14 mouse cellular contexts compared by ENCODE assay signal in the genomic region with DNA sequence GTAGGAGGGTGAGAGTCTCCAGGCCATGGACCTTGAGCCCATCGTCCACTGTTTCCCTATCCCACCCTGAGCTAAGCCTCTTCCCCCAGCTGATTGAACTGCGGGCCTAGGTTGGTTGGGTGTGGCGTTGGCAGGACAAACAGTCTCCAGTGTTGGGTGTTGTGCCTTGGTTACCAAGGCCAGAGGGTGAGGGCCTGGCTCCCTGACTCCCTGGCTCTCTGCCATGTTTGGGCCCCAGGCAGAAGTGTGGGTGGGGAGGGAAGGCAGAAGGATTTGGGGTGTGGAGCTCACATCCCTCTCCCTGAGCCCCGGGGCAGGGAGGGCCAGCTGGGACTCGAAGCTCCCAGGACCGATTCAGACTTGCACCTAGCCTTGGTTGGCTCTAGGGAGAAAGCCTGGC. TPM values are rescaled to one million over a fixed set of nuclear protein-coding genes. Genes with fewer than 3 reads are reported as not detected.
DNase-seq lines count a peak whose midpoint lies in the region; ATAC-seq lines count a peak whose summit lies in the region.
"Had no signal": no experiment of that assay in that cellular context is flagged by ENCODE, and none has a peak within 500 bp of the region (broad histone marks: within the 10 kb centered on the region; RNA-seq: fewer than 3 reads in every experiment).

No protein-coding gene starts in this region.

- intact Hi-C loops in heart, postnatal 10 days (cut with DNase I), result no loop called here

- 85% methylated on average over 6 of the region's 6 CpGs for WGBS in heart, embryonic 10.5 days
- 73% methylated on average over 4 of the region's 6 CpGs for WGBS in embryonic facial prominence, embryonic 14.5 days
- 55% methylated on average over 6 of the region's 6 CpGs for WGBS in lung, embryonic 15.5 days
- WGBS in hindbrain, embryonic 10.5 days, result 90% methylated on average over 6 of the region's 6 CpGs

- H3K4me2 ChIP-seq in embryonic facial prominence, embryonic 14.5 days (ENCODE audit: low read depth, low read length), result no peak overlapping the region
- no peak overlapping the region for H3K4me2 ChIP-seq in lung, embryonic 15.5 days
- H3K4me2 ChIP-seq: limb, embryonic 12.5 days had no signal

- H3K9me3 ChIP-seq in heart, embryonic 10.5 days, result no peaks in the 10 kb centered on the region
- H3K9me3 ChIP-seq in embryonic facial prominence, embryonic 14.5 days (ENCODE audit: control insufficient read depth, low read length), result no peaks in the 10 kb centered on the region
- H3K9me3 ChIP-seq in lung, embryonic 15.5 days, result no peaks in the 10 kb centered on the region
- no peaks in the 10 kb centered on the region for H3K9me3 ChIP-seq in hindbrain, embryonic 10.5 days
- H3K9me3 ChIP-seq: limb, embryonic 12.5 days had no signal

- H3K27me3 ChIP-seq in heart, embryonic 10.5 days (ENCODE audit: insufficient read depth, poor library complexity, severe bottlenecking), result peaks cover 57% of the 10 kb centered on the region
- no peaks in the 10 kb centered on the region for H3K27me3 ChIP-seq in embryonic facial prominence, embryonic 14.5 days (replicated peaks; ENCODE audit: control insufficient read depth, insufficient read depth, low read length)
- no peaks in the 10 kb centered on the region for H3K27me3 ChIP-seq in lung, embryonic 15.5 days
- no peaks in the 10 kb centered on the region for H3K27me3 ChIP-seq in hindbrain, embryonic 10.5 days (ENCODE audit: insufficient read depth, poor library complexity, severe bottlenecking)
- H3K27me3 ChIP-seq: limb, embryonic 12.5 days had no signal

- peak; percentile 13 to 18 for DNase-seq in heart, postnatal 10 days
- DNase-seq in heart, embryonic 10.5 days (ENCODE audit: low spot score), result no peak
- DNase-seq in embryonic facial prominence, embryonic 14.5 days (ENCODE audit: low spot score), result peak; percentile 82
- peak; percentile 58 for DNase-seq in testis, postnatal 10 days (ENCODE audit: low spot score)
- no peak for DNase-seq in liver
- DNase-seq in hindbrain, embryonic 10.5 days (ENCODE audit: low spot score), result no peak
- DNase-seq: embryo, embryonic 11 days; kidney, adult 11 months; retina, postnatal 1 day; thymus, postnatal 14 days had no signal

- H3K27ac ChIP-seq in heart, embryonic 10.5 days, result no peak overlapping the region
- peak overlapping the region; percentile 57 for H3K27ac ChIP-seq in embryonic facial prominence, embryonic 14.5 days (replicated peaks; ENCODE audit: low read depth, low read length)
- peak overlapping the region; percentile 84 for H3K27ac ChIP-seq in lung, embryonic 15.5 days
- no peak overlapping the region for H3K27ac ChIP-seq in hindbrain, embryonic 10.5 days

- H3K4me1 ChIP-seq in heart, embryonic 10.5 days, result peaks cover 36% of the 10 kb centered on the region
- peaks cover 8% of the 10 kb centered on the region for H3K4me1 ChIP-seq in embryonic facial prominence, embryonic 14.5 days (ENCODE audit: control insufficient read depth, insufficient read depth, low read length)
- peaks cover 40% of the 10 kb centered on the region for H3K4me1 ChIP-seq in lung, embryonic 15.5 days
- H3K4me1 ChIP-seq in hindbrain, embryonic 10.5 days (replicated peaks), result peaks cover 34% of the 10 kb centered on the region

- ATAC-seq in embryonic facial prominence, embryonic 14.5 days (ENCODE audit: low read depth), result peak; percentile 7; the same call in 1 of the 2 replicates
- peak; percentile 4; the same call in 1 of the 2 replicates for ATAC-seq in lung, embryonic 15.5 days (ENCODE audit: borderline replicate concordance, extremely low read depth, low FRiP score, low TSS enrichment)
- ATAC-seq in granulocyte monocyte progenitor cell, adult 5-6 weeks (replicated peaks; ENCODE audit: poor library complexity, severe bottlenecking), result no peak
- ATAC-seq: midbrain, embryonic 16.5 days had no signal

- H3K9ac ChIP-seq in embryonic facial prominence, embryonic 14.5 days (ENCODE audit: low read depth, low read length), result no peak overlapping the region
- no peak overlapping the region for H3K9ac ChIP-seq in lung, embryonic 15.5 days
- H3K9ac ChIP-seq: limb, embryonic 12.5 days had no signal

- H3K36me3 ChIP-seq in heart, embryonic 10.5 days, result no peaks in the 10 kb centered on the region
- H3K36me3 ChIP-seq in embryonic facial prominence, embryonic 14.5 days (ENCODE audit: control insufficient read depth, insufficient read depth, low read length), result no peaks in the 10 kb centered on the region
- no peaks in the 10 kb centered on the region for H3K36me3 ChIP-seq in lung, embryonic 15.5 days
- no peaks in the 10 kb centered on the region for H3K36me3 ChIP-seq in hindbrain, embryonic 10.5 days
- H3K36me3 ChIP-seq: limb, embryonic 12.5 days had no signal

- H3K4me3 ChIP-seq in heart, embryonic 10.5 days, result no peak overlapping the region
- H3K4me3 ChIP-seq in embryonic facial prominence, embryonic 14.5 days (ENCODE audit: low read depth, low read length), result no peak overlapping the region
- H3K4me3 ChIP-seq in lung, embryonic 15.5 days, result no peak overlapping the region
- no peak overlapping the region for H3K4me3 ChIP-seq in hindbrain, embryonic 10.5 days
- H3K4me3 ChIP-seq: limb, embryonic 12.5 days had no signal

RNA-seq across cellular contexts. Expression of a gene that starts 19.3 kb away (rescaled TPM):
- total RNA-seq in heart, postnatal 10 days (2021), result not detected
- polyA plus RNA-seq in heart, embryonic 10.5 days (2016; fragmentation: Nextera tagmentation; extraction: Ambion mirVana), result not detected in 2 replicates
- 0.22 TPM in 1 of 2 replicates, not detected in the other for polyA plus RNA-seq in embryonic facial prominence, embryonic 14.5 days (2014; fragmentation: Nextera tagmentation; extraction: Ambion mirVana)
- not detected in 2 replicates for polyA plus RNA-seq in lung, embryonic 15.5 days (2015; fragmentation: Nextera tagmentation; extraction: Ambion mirVana)
- not detected in 2 replicates for total RNA-seq in granulocyte monocyte progenitor cell, adult 5-6 weeks (2014; fragmentation: Nextera tagmentation)
- total RNA-seq in granulocyte monocyte progenitor cell, adult 5-6 weeks (2017), result not detected in 2 replicates
- not detected in 2 replicates for polyA plus RNA-seq in hindbrain, embryonic 10.5 days (2016; fragmentation: Nextera tagmentation; extraction: Ambion mirVana)
- polyA plus RNA-seq: limb, embryonic 12.5 days; midbrain, embryonic 16.5 days had no signal

RNA-seq across cellular contexts. Expression of a gene that starts 28.1 kb away (rescaled TPM):
- not detected for total RNA-seq in heart, postnatal 10 days (2021)
- polyA plus RNA-seq in heart, embryonic 10.5 days (2016; fragmentation: Nextera tagmentation; extraction: Ambion mirVana), result 0.17 and 0.19 TPM in 2 replicates
- 129 and 152 TPM in 2 replicates for polyA plus RNA-seq in embryonic facial prominence, embryonic 14.5 days (2014; fragmentation: Nextera tagmentation; extraction: Ambion mirVana)
- polyA plus RNA-seq in lung, embryonic 15.5 days (2015; fragmentation: Nextera tagmentation; extraction: Ambion mirVana), result 7.5 and 18.2 TPM in 2 replicates
- not detected in 2 replicates for total RNA-seq in granulocyte monocyte progenitor cell, adult 5-6 weeks (2014; fragmentation: Nextera tagmentation)
- total RNA-seq in granulocyte monocyte progenitor cell, adult 5-6 weeks (2017), result not detected in 2 replicates
- 0.16 TPM in 1 of 2 replicates, not detected in the other for polyA plus RNA-seq in hindbrain, embryonic 10.5 days (2016; fragmentation: Nextera tagmentation; extraction: Ambion mirVana)

RNA-seq across cellular contexts. Expression of a gene that starts 30.7 kb away (rescaled TPM):
- 1,000 to 10,000 TPM; 1,270 to 1,308 TPM for total RNA-seq in heart, postnatal 10 days (2021)
- polyA plus RNA-seq in heart, embryonic 10.5 days (2016; fragmentation: Nextera tagmentation; extraction: Ambion mirVana), result 1,444 and 1,503 TPM in 2 replicates
- polyA plus RNA-seq in embryonic facial prominence, embryonic 14.5 days (2014; fragmentation: Nextera tagmentation; extraction: Ambion mirVana), result 1,802 and 1,879 TPM in 2 replicates
- polyA plus RNA-seq in lung, embryonic 15.5 days (2015; fragmentation: Nextera tagmentation; extraction: Ambion mirVana), result 1,642 and 1,646 TPM in 2 replicates
- 716 and 727 TPM in 2 replicates for total RNA-seq in granulocyte monocyte progenitor cell, adult 5-6 weeks (2014; fragmentation: Nextera tagmentation)
- total RNA-seq in granulocyte monocyte progenitor cell, adult 5-6 weeks (2017), result 109 and 139 TPM in 2 replicates
- polyA plus RNA-seq in hindbrain, embryonic 10.5 days (2016; fragmentation: Nextera tagmentation; extraction: Ambion mirVana), result 1,728 and 1,735 TPM in 2 replicates

RNA-seq across cellular contexts. Expression of a gene that starts 40.2 kb away (rescaled TPM):
- total RNA-seq in heart, postnatal 10 days (2021), result not detected
- not detected in 2 replicates for polyA plus RNA-seq in heart, embryonic 10.5 days (2016; fragmentation: Nextera tagmentation; extraction: Ambion mirVana)
- 1.2 and 1.8 TPM in 2 replicates for polyA plus RNA-seq in embryonic facial prominence, embryonic 14.5 days (2014; fragmentation: Nextera tagmentation; extraction: Ambion mirVana)
- polyA plus RNA-seq in lung, embryonic 15.5 days (2015; fragmentation: Nextera tagmentation; extraction: Ambion mirVana), result not detected in 2 replicates
- total RNA-seq in granulocyte monocyte progenitor cell, adult 5-6 weeks (2014; fragmentation: Nextera tagmentation), result not detected in 2 replicates
- total RNA-seq in granulocyte monocyte progenitor cell, adult 5-6 weeks (2017), result not detected in 2 replicates
- not detected in 2 replicates for polyA plus RNA-seq in hindbrain, embryonic 10.5 days (2016; fragmentation: Nextera tagmentation; extraction: Ambion mirVana)
- polyA plus RNA-seq: limb, embryonic 12.5 days; midbrain, embryonic 16.5 days had no signal

RNA-seq across cellular contexts. Expression of a gene that starts 45.3 kb away (rescaled TPM):
- total RNA-seq in heart, postnatal 10 days (2021), result not detected
- not detected in 2 replicates for polyA plus RNA-seq in heart, embryonic 10.5 days (2016; fragmentation: Nextera tagmentation; extraction: Ambion mirVana)
- polyA plus RNA-seq in embryonic facial prominence, embryonic 14.5 days (2014; fragmentation: Nextera tagmentation; extraction: Ambion mirVana), result 1.0 and 1.1 TPM in 2 replicates
- not detected in 2 replicates for polyA plus RNA-seq in lung, embryonic 15.5 days (2015; fragmentation: Nextera tagmentation; extraction: Ambion mirVana)
- not detected in 2 replicates for total RNA-seq in granulocyte monocyte progenitor cell, adult 5-6 weeks (2014; fragmentation: Nextera tagmentation)
- not detected in 2 replicates for total RNA-seq in granulocyte monocyte progenitor cell, adult 5-6 weeks (2017)
- 0.90 TPM in 1 of 2 replicates, not detected in the other for polyA plus RNA-seq in hindbrain, embryonic 10.5 days (2016; fragmentation: Nextera tagmentation; extraction: Ambion mirVana)
- polyA plus RNA-seq: limb, embryonic 12.5 days had no signal

Comparison
In these comparisons a context has a peak if more than half of its experiments do, and no peak if none do; other contexts are left out.
1. DNase-seq: peak in heart, postnatal 10 days (2 of 2), embryonic facial prominence, embryonic 14.5 days (single experiment) and testis, postnatal 10 days (single experiment); none in heart, embryonic 10.5 days (single experiment), liver (single experiment) and hindbrain, embryonic 10.5 days (single experiment).
2. H3K27ac ChIP-seq: peak in embryonic facial prominence, embryonic 14.5 days (single experiment) and lung, embryonic 15.5 days (single experiment); none in heart, embryonic 10.5 days (single experiment) and hindbrain, embryonic 10.5 days (single experiment).